Mouse (Mus musculus): ENCODE data around the gene Gfm1.

GRCm38 (mm10) chr3:67479806-67480205 lies 49.9 kb downstream of the Gfm1 start:
- TF ChIP-seq POLR2A (IDR thresholded peaks at IDR 0.05; ENCODE audit: control insufficient read depth, extremely low read depth, insufficient read depth, low read length, poor library complexity) (no peak), CTCF (IDR thresholded peaks at IDR 0.05; ENCODE audit: borderline replicate concordance, control insufficient read depth, extremely low read depth, insufficient read depth, low read length, poor library complexity) (no peak)
